Mouse (Mus musculus) cortical plate, adult 2 months (tissue): Measurements from ENCODE around the gene Eepd1.

ENCODE experiments used
- CTCF ChIP-seq: fragments of 200-500 bp; IDR thresholded peaks from 2 replicates; pipeline ENCODE4 v1.5.1; 2011; ENCODE audit warnings: mild to moderate bottlenecking, control low read depth, low read length; ENCODE audit not compliant: insufficient read depth; ENCODE audit errors: extremely low read depth
- POLR2A ChIP-seq: fragments of 200-500 bp; IDR thresholded peaks from 2 replicates; pipeline ENCODE4 v1.6.1; 2011; ENCODE audit warnings: mild to moderate bottlenecking, low read length, control low read depth; ENCODE audit not compliant: insufficient read depth; ENCODE audit errors: extremely low read depth

GRCm38 (mm10) chr9:25489221-25489960 is 8.0 kb downstream of the Eepd1 start:
- TF ChIP-seq CTCF: no peak
- no peak for TF ChIP-seq POLR2A
